Mouse (Mus musculus) heart, postnatal 14 days (tissue): Measurements from ENCODE around the gene Csnk1d. TPM values are rescaled to one million over a fixed set of nuclear protein-coding genes. Genes with fewer than 3 reads are reported as not detected.

ENCODE experiments used
- DNase-seq, 2 experiments: peaks; one replicate each; pipeline ENCODE4 v3.0.0; 2021 to 2022
- intact Hi-C: fragments of 180-260 bp; cut with DNase I; formaldehyde crosslinking; loops from one replicate; pipeline ENCODE4 v1.15.1; 2025
- total RNA-seq, 2 experiments: library from RNA; stranded (reverse); gene quantifications; 2 replicates each; pipeline ENCODE4 v1.2.3; 2021

The Csnk1d gene
- total RNA-seq, 2 experiments from 2014 or later = 70.8 to 73.8 TPM

GRCm38 (mm10) chr11:120957731-120958257, 33.3 kb downstream of the Csnk1d start:
- peak; percentile 25 to 29 for DNase-seq
- intact Hi-C loops = no loop called here

GRCm38 (mm10) chr11:120957052-120957451, 34.1 kb downstream of the Csnk1d start:
- DNase-seq = no peak
- intact Hi-C loops = no loop called here

GRCm38 (mm10) chr11:120955701-120956100, 35.4 kb downstream of the Csnk1d start:
- no peak for DNase-seq
- intact Hi-C loops = no loop called here

GRCm38 (mm10) chr11:120954936-120955335, 36.2 kb downstream of the Csnk1d start:
- DNase-seq = no peak
- intact Hi-C loops = no loop called here

- intact Hi-C loops = no loop called here
- DNase-seq = no peak
Observed at GRCm38 (mm10) chr11:120951731-120952730, 39.1 kb downstream of the Csnk1d start.

GRCm38 (mm10) chr11:120951237-120951636, 39.9 kb downstream of the Csnk1d start:
- intact Hi-C loops = no loop called here
- DNase-seq = no peak

- peak; percentile 85 to 88 for DNase-seq
- intact Hi-C loops = no loop called here
Observed at GRCm38 (mm10) chr11:120950281-120951202, 40.6 kb downstream of the Csnk1d start.

- DNase-seq = no peak
- intact Hi-C loops = no loop called here
Observed at GRCm38 (mm10) chr11:120949863-120950262, 41.3 kb downstream of the Csnk1d start.

- intact Hi-C loops = no loop called here
- peak; percentile 58 to 65 for DNase-seq
Observed at GRCm38 (mm10) chr11:120948861-120949851, 42.0 kb downstream of the Csnk1d start.

GRCm38 (mm10) chr11:120948328-120948727, 42.8 kb downstream of the Csnk1d start, which contains the start of gene Slc16a3:
Gene Slc16a3 (plus strand): TSS chr11:120948480.
- no peak for DNase-seq
- intact Hi-C loops = no loop called here

- intact Hi-C loops = no loop called here
- DNase-seq = no peak
Observed at GRCm38 (mm10) chr11:120945926-120946325, 45.2 kb downstream of the Csnk1d start.

GRCm38 (mm10) chr11:120945266-120945665, 45.9 kb downstream of the Csnk1d start:
- intact Hi-C loops = no loop called here
- DNase-seq = no peak

- intact Hi-C loops = no loop called here
Observed at GRCm38 (mm10) chr11:120940959-120941358, 50.2 kb downstream of the Csnk1d start.

GRCm38 (mm10) chr11:120939712-120940341, 51.3 kb downstream of the Csnk1d start:
- intact Hi-C loops = no loop called here

More at GRCm38 (mm10) chr11:120940959-120941358, 50.2 kb downstream of the Csnk1d start:
- no peak for DNase-seq

GRCm38 (mm10) chr11:120938795-120939194, 52.3 kb downstream of the Csnk1d start:
- intact Hi-C loops = no loop called here
- DNase-seq = no peak

More at GRCm38 (mm10) chr11:120939712-120940341, 51.3 kb downstream of the Csnk1d start:
- DNase-seq = no peak

- DNase-seq = no peak
- intact Hi-C loops = no loop called here
Observed at GRCm38 (mm10) chr11:120937976-120938375, 53.2 kb downstream of the Csnk1d start.

- peak; percentile 88 to 92 for DNase-seq
- intact Hi-C loops = no loop called here
Observed at GRCm38 (mm10) chr11:120932564-120933398, 58.3 kb downstream of the Csnk1d start, which contains the start of gene Ccdc57. Gene Ccdc57 (minus strand): TSS chr11:120932872.

GRCm38 (mm10) chr11:120931479-120931878, 59.7 kb downstream of the Csnk1d start:
- no peak for DNase-seq
- intact Hi-C loops = no loop called here
